Mouse (Mus musculus) ES-E14 (cell line): Measurements from ENCODE around the gene Klf2.

Source experiments
- CHD2 ChIP-seq: IDR thresholded peaks from 2 replicates; pipeline ENCODE4 v1.6.1; 2014; ENCODE audit warnings: mild to moderate bottlenecking, low read depth, low read length, inconsistent platforms
- HCFC1 ChIP-seq: IDR thresholded peaks from 2 replicates; pipeline ENCODE4 v1.6.1; 2012; ENCODE audit warnings: low read length, inconsistent platforms, borderline replicate concordance; ENCODE audit not compliant: insufficient read depth
- MAFK ChIP-seq: IDR thresholded peaks from 2 replicates; pipeline ENCODE4 v1.6.1; 2014; ENCODE audit warnings: mild to moderate bottlenecking, low read depth, low read length, inconsistent platforms; ENCODE audit not compliant: insufficient read depth
- ZC3H11A ChIP-seq: IDR thresholded peaks from 2 replicates; pipeline ENCODE4 v1.6.1; 2012; ENCODE audit warnings: low read depth, mild to moderate bottlenecking, inconsistent platforms, low read length, borderline replicate concordance
- ZNF384 ChIP-seq: IDR thresholded peaks from 2 replicates; pipeline ENCODE4 v1.6.1; 2012; ENCODE audit warnings: low read depth, low read length, inconsistent platforms

GRCm38 (mm10) chr8:72365016-72365415, 46.2 kb downstream of the Klf2 start:
- TF ChIP-seq MAFK (no peak), HCFC1 (no peak), ZC3H11A (no peak), CHD2 (no peak), ZNF384 (no peak)
